Mouse (Mus musculus) embryonic facial prominence, embryonic 14.5 days (tissue): Measurements from ENCODE around the gene Ldha. TPM values are rescaled to one million over a fixed set of nuclear protein-coding genes. Genes with fewer than 3 reads are reported as not detected.

Source experiments
- ATAC-seq: fragments of 200-750 bp; cut with Nextera tagmentation; 2 replicates; pipeline ENCODE4 v1.8.0; 2017; ENCODE audit warnings: low read depth, moderate number of reproducible peaks, moderate TSS enrichment
- DNase-seq: peaks from one replicate; pipeline ENCODE4 v3.0.0-alpha.2; 2015; ENCODE audit warnings: low spot score
- H3K27ac ChIP-seq: fragments of 300-500 bp; sonication (generic); replicated peaks from 2 replicates; pipeline ENCODE4 v1.5.1; 2014; ENCODE audit warnings: low read depth, mild to moderate bottlenecking, low read length, moderate library complexity
- H3K27me3 ChIP-seq: fragments of 300-500 bp; sonication (generic); replicated peaks from 2 replicates; pipeline ENCODE4 v1.6.1; 2014; ENCODE audit warnings: low read length; ENCODE audit not compliant: control insufficient read depth, insufficient read depth
- H3K36me3 ChIP-seq: fragments of 300-500 bp; sonication (generic); 2 replicates; pipeline ENCODE4 v1.6.1; 2014; ENCODE audit warnings: low read length, mixed read lengths; ENCODE audit not compliant: control insufficient read depth, insufficient read depth
- H3K4me1 ChIP-seq: fragments of 300-500 bp; sonication (generic); 2 replicates; pipeline ENCODE4 v1.6.1; 2014; ENCODE audit warnings: antibody characterized with exemption, low read length; ENCODE audit not compliant: control insufficient read depth, insufficient read depth
- H3K4me2 ChIP-seq: fragments of 300-500 bp; sonication (generic); 2 replicates; pipeline ENCODE4 v1.6.1; 2014; ENCODE audit warnings: low read depth, mild to moderate bottlenecking, low read length, moderate library complexity, mixed read lengths
- H3K4me3 ChIP-seq: fragments of 300-500 bp; sonication (generic); 2 replicates; pipeline ENCODE4 v1.5.1; 2014; ENCODE audit warnings: low read depth, mild to moderate bottlenecking, low read length
- H3K9ac ChIP-seq: fragments of 300-500 bp; sonication (generic); 2 replicates; pipeline ENCODE4 v1.6.1; 2014; ENCODE audit warnings: low read depth, mild to moderate bottlenecking, low read length, moderate library complexity, mixed read lengths
- H3K9me3 ChIP-seq: fragments of 300-500 bp; sonication (generic); 2 replicates; pipeline ENCODE4 v1.6.1; 2016; ENCODE audit warnings: low read length; ENCODE audit not compliant: control insufficient read depth
- WGBS: fragments of 180-500 bp; shearing (Covaris S2); extraction: QIAGEN DNeasy Blood & Tissue Kit; methylation state at CpG from one replicate; pipeline ENCODE4 v1.1.7; 2014; 5-methylcytosine and 5-hydroxymethylcytosine counted together
- polyA plus RNA-seq: library from polyadenylated mRNA; unstranded; fragments of >200 nt; fragmentation: Nextera tagmentation; extraction: Ambion mirVana; gene quantifications from 2 replicates; pipeline ENCODE4 v1.2.1, GENCODE M21; 2014

The Ldha gene
- polyA plus RNA-seq, 1 experiment from 2014 or later: 1,559 TPM

GRCm38 (mm10) chr7:46855866-46856560, 14.7 kb downstream of the Ldha start:
- 68% methylated on average over 7 of the region's 7 CpGs for WGBS
- Histone ChIP-seq H3K27me3 (no peaks in the 10 kb centered on the region), H3K4me3 (no peak overlapping the region), H3K27ac (no peak overlapping the region), H3K9me3 (no peaks in the 10 kb centered on the region), H3K4me1 (no peaks in the 10 kb centered on the region), H3K9ac (no peak overlapping the region), H3K36me3 (peaks cover 53% of the 10 kb centered on the region), H3K4me2 (no peak overlapping the region)
- no peak for ATAC-seq
- DNase-seq: no peak

GRCm38 (mm10) chr7:46857436-46857835, 16.2 kb downstream of the Ldha start:
- H3K4me2 ChIP-seq: no peak overlapping the region
- WGBS: 74% methylated on average over 9 of the region's 9 CpGs
- H3K4me1 ChIP-seq: no peaks in the 10 kb centered on the region
- no peaks in the 10 kb centered on the region for H3K9me3 ChIP-seq
- no peak overlapping the region for H3K4me3 ChIP-seq
- peaks cover 39% of the 10 kb centered on the region for H3K36me3 ChIP-seq
- H3K9ac ChIP-seq: no peak overlapping the region
- ATAC-seq (no peak), DNase-seq (no peak)
- H3K27ac ChIP-seq: no peak overlapping the region
- no peaks in the 10 kb centered on the region for H3K27me3 ChIP-seq

GRCm38 (mm10) chr7:46859031-46859430, 17.8 kb downstream of the Ldha start:
- no peaks in the 10 kb centered on the region for H3K9me3 ChIP-seq
- H3K4me3 ChIP-seq: no peak overlapping the region
- H3K36me3 ChIP-seq: peaks cover 23% of the 10 kb centered on the region
- no peak overlapping the region for H3K4me2 ChIP-seq
- no peak overlapping the region for H3K27ac ChIP-seq
- WGBS: 55% methylated on average over 6 of the region's 6 CpGs
- no peaks in the 10 kb centered on the region for H3K27me3 ChIP-seq
- no peak overlapping the region for H3K9ac ChIP-seq
- ATAC-seq: no peak
- no peaks in the 10 kb centered on the region for H3K4me1 ChIP-seq
- DNase-seq: no peak

GRCm38 (mm10) chr7:46860996-46861395, 19.7 kb downstream of the Ldha start, which contains the start of gene Ldhc:
TSS of gene Ldhc (plus strand) at chr7:46861203.
- Histone ChIP-seq H3K9me3 (no peaks in the 10 kb centered on the region), H3K9ac (no peak within 1 kb of the TSS), H3K4me3 (no peak within 1 kb of the TSS), H3K36me3 (peaks cover 3% of the 10 kb centered on the region), H3K4me2 (no peak within 1 kb of the TSS), H3K4me1 (no peaks in the 10 kb centered on the region), H3K27ac (no peak within 1 kb of the TSS), H3K27me3 (no peaks in the 10 kb centered on the region)
- DNase-seq: no peak
- WGBS: 38% methylated on average over 9 of the region's 10 CpGs
- no peak for ATAC-seq

- no peak overlapping the region for H3K4me3 ChIP-seq
- no peak overlapping the region for H3K4me2 ChIP-seq
- WGBS: 60% methylated on average over 4 of the region's 4 CpGs
- DNase-seq (no peak), ATAC-seq (no peak)
- no peaks in the 10 kb centered on the region for H3K27me3 ChIP-seq
- H3K9me3 ChIP-seq: no peaks in the 10 kb centered on the region
- no peak overlapping the region for H3K27ac ChIP-seq
- no peak overlapping the region for H3K9ac ChIP-seq
- no peaks in the 10 kb centered on the region for H3K36me3 ChIP-seq
- H3K4me1 ChIP-seq: no peaks in the 10 kb centered on the region
Observed at GRCm38 (mm10) chr7:46871988-46872387, 30.7 kb downstream of the Ldha start.

GRCm38 (mm10) chr7:46876841-46877240, 35.6 kb downstream of the Ldha start:
- DNase-seq (no peak), ATAC-seq (0 out of 2 replicates have a peak, but pooled peaks have one; percentile 26)
- Histone ChIP-seq H3K9ac (no peak overlapping the region), H3K4me1 (no peaks in the 10 kb centered on the region), H3K4me3 (no peak overlapping the region), H3K9me3 (no peaks in the 10 kb centered on the region), H3K36me3 (no peaks in the 10 kb centered on the region), H3K27ac (no peak overlapping the region), H3K27me3 (no peaks in the 10 kb centered on the region), H3K4me2 (no peak overlapping the region)
- WGBS: 50% methylated on average over 4 of the region's 4 CpGs

GRCm38 (mm10) chr7:46877255-46877654, 36.0 kb downstream of the Ldha start:
- H3K27me3 ChIP-seq: no peaks in the 10 kb centered on the region
- H3K36me3 ChIP-seq: no peaks in the 10 kb centered on the region
- 88% methylated on average over 6 of the region's 6 CpGs for WGBS
- no peak for ATAC-seq
- DNase-seq: no peak
- no peak overlapping the region for H3K27ac ChIP-seq
- H3K4me1 ChIP-seq: no peaks in the 10 kb centered on the region
- no peak overlapping the region for H3K9ac ChIP-seq
- no peaks in the 10 kb centered on the region for H3K9me3 ChIP-seq
- no peak overlapping the region for H3K4me3 ChIP-seq
- H3K4me2 ChIP-seq: no peak overlapping the region

- peak; percentile 45 for DNase-seq
Observed at GRCm38 (mm10) chr7:46879851-46880250, 38.6 kb downstream of the Ldha start.

GRCm38 (mm10) chr7:46880992-46881391, 39.7 kb downstream of the Ldha start:
- Histone ChIP-seq H3K4me1 (no peaks in the 10 kb centered on the region), H3K9me3 (no peaks in the 10 kb centered on the region), H3K36me3 (peaks cover 18% of the 10 kb centered on the region), H3K4me2 (no peak overlapping the region), H3K27ac (no peak overlapping the region), H3K4me3 (no peak overlapping the region), H3K9ac (no peak overlapping the region), H3K27me3 (no peaks in the 10 kb centered on the region)
- no peak for ATAC-seq
- no peak for DNase-seq
- WGBS: 78% methylated on average over 2 of the region's 2 CpGs

More at GRCm38 (mm10) chr7:46879851-46880250, 38.6 kb downstream of the Ldha start:
- WGBS: 84% methylated on average over 5 of the region's 5 CpGs
- H3K9ac ChIP-seq: no peak overlapping the region
- no peak overlapping the region for H3K4me2 ChIP-seq
- no peaks in the 10 kb centered on the region for H3K9me3 ChIP-seq
- H3K4me3 ChIP-seq: no peak overlapping the region
- no peak overlapping the region for H3K27ac ChIP-seq
- no peak; the same call in 1 of the 2 replicates for ATAC-seq
- H3K27me3 ChIP-seq: no peaks in the 10 kb centered on the region
- H3K36me3 ChIP-seq: peaks cover 7% of the 10 kb centered on the region
- H3K4me1 ChIP-seq: no peaks in the 10 kb centered on the region
